Mouse (Mus musculus): ENCODE data around the gene Bicc1.

- no peak for TF ChIP-seq CTCF (IDR thresholded peaks at IDR 0.05; ENCODE audit: low read depth, low read length)
- no peak for TF ChIP-seq POLR2A (IDR thresholded peaks at IDR 0.05; ENCODE audit: extremely low read depth, insufficient read depth, low read length)
Measured at GRCm38 (mm10) chr10:71119120-71119847, 40.2 kb downstream of the Bicc1 start.
